Mouse (Mus musculus) forelimb bud, embryonic 11.5 days (tissue): ENCODE data around the gene Clpsl2.
A peak's percentile ranks its signal among the peaks of the same experiment; 100 is the strongest.
"Not testable (repeated sequence)": the region's sequence is repeated elsewhere in the genome, so short reads cannot be mapped to it uniquely, and the experiment has no call there.

Source experiments
- DNase-seq: peaks from one replicate; pipeline ENCODE4 v3.0.0-alpha.2; 2012; ENCODE audit warnings: low read depth, low spot score

Gene Clpsl2

DNA sequence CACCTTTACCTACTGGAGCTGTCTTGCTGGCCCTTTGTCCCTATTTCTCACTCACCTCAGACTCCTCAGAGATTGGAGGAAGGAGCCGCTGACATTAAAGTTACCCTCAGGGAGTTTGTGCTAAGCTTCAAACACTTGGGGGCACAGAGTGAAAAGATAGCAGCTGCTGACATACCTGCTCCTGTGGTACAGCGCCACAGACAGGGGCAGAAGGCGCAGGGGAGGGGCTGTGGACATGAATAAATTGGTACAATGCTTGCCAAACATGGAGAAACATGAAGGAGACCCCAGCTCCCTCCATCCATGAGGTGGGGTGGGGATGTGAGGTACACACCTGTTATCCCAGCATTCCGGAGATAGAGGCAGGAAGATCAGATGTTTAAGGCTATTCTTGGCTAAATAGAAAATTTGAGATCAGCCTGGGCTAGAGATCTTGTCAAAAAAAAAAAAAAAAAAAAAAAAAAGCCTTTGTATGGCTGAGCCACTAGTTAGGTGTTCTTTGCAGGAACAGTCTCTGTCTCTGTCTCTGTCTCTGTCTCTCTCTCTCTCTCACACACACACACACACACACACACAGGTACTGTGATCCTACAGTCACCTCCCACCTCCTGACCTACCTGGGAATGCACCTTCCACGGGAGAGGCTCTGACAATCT lies 28.0 kb upstream of the Clpsl2 start:
- no peak for DNase-seq

DNA sequence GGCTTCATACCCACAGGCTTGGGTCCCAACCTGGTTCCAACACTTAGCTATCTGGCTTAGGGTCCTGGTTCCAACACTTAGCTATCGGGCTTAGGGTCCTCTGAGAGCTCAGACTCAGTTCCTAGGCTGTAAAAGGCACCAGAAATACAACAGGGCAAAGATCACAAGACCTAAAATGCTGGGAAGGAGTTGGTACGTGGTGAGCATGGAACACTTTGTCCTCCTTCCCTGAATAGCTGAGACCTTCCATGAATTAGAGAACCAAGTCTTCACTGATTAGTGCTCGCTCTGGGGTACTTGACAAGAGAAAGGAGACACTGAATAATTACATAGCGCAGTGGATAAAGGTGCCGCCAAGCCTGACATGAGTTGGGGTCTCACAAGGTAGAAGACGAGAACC lies 27.3 kb upstream of the Clpsl2 start:
- DNase-seq, result no peak

GRCm38 (mm10) chr17:28522623-28523354 lies 26.4 kb upstream of the Clpsl2 start:
- DNase-seq, result peak; percentile 80

- DNase-seq, result no peak
Measured at GRCm38 (mm10) chr17:28523355-28524008, 25.7 kb upstream of the Clpsl2 start.

- no peak for DNase-seq
Measured at GRCm38 (mm10) chr17:28524009-28524695, 25.1 kb upstream of the Clpsl2 start.

- DNase-seq, result no peak
Measured at GRCm38 (mm10) chr17:28524831-28525430, 24.3 kb upstream of the Clpsl2 start.

GRCm38 (mm10) chr17:28527184-28528042 lies 21.8 kb upstream of the Clpsl2 start:
- no peak for DNase-seq

- peak; percentile 78 for DNase-seq
Measured at GRCm38 (mm10) chr17:28528043-28528351, 21.2 kb upstream of the Clpsl2 start.

DNA sequence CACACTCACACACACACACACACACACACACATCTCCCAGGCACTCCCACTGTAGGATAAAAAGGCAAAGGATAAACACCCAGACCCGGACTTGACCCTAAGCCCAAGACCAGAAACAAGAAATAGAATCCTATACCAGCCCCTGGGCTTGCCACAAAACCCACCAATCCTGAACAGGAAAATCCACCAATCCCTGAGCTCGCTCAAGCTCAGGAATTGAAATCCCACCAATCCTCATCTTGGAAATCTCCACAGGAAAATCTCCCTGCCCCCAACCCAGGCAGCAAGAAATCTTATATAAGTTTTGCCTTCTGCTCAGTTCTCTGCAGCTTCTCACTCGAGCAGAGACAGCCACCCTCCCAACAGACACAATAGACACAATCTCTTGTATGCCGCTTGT lies 20.1 kb upstream of the Clpsl2 start:
- no peak for DNase-seq

DNA sequence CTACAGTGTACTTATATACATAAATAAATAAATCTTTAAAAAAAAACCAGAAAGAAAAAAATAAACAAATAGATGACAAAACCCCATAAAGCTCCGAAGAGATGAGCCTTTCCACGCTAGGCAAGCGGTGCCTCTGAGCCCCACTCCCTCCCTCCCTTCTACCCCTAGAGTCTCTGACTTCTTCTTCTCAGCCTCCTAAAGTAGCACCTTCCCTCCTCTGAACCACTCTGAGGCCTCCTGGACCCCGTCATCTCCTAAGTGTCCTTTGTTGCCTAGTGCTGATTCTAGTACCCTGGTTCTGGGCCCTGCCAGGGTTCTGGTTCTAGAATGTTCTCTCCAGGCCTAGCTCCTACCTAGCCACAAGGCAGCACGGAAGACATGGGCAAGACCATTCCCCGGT lies 18.7 kb upstream of the Clpsl2 start, which contains the start of gene Armc12:
Gene Armc12 (plus strand): TSS at position 301 of the 400 bp plus-strand sequence.
- DNase-seq, result no peak

DNA sequence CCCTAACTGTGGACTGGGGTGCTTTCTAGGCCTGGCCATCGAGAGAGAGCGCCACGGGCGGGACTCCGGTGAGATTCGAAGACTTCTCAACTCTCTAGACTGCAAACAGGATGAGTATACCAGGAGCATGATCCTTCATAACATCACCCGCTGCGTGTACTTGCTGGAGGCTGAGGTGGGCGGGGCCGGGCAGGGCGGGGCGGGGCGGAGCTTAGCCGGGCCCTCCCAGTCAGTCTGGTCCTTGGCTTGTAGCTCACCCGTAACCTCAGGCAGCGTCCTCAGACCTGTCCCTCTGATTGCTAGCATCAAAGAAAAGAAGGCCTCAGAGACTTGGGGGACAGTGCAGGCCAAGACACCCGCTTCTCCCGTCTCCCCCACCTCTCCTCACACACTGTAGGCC lies 17.3 kb upstream of the Clpsl2 start:
- no peak for DNase-seq

DNA sequence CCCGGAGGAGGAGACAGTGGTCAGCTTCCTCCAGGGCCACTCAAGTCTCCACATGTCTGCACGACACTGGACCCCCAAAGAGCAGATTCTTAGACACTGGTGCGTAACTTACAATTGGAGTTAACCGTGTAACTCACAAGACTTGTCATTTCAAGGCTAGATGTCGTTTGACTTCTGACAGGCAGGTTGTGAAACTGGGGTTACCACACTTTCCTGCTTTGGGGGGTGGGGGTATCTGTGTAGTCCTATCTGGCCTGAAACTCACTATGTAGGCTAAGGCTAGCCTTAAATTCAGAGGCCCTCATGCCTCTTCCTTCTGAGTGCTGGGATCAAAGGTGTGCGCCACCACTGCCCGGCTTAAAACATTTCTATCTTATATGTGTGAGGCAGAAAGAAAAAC lies 16.7 kb upstream of the Clpsl2 start:
- DNase-seq, result no peak

DNA sequence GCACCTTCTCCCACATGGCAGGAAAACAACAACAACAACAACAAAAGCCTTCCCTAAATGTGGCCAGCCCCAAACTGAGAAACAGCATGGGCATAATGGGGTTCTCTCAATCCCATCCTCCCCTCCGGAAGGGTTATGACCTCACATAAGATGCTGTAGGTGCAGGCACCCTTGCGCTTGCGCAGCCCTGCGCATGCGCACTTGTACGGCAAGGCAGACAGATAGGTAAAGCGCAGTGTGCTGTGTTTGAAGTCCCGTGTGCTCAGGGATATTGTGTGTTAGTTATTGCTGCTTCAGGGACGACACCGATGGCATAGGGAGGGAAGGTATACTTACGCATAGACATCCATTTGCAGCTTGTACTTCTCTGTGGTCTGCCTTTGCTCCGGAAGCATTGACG lies 15.9 kb upstream of the Clpsl2 start:
- no peak for DNase-seq

DNA sequence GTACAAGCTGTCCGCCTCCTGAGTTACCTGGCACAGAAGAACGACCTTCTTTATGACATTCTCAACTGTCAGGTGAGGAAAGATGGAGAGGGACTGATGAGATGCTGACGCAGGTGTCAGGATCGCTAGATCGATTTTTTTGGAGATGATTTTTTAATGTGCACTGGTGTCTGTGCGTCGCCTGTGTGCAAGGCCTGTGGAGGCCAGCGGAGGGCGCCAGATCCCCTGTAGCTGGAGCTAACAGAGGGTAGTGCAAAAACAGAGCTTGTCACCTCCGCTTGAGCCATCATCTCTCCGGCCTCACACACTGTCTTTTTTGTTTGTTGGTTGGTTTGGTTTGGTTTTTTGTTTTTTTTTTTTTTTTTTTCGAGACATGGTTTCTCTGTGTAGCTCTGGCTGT lies 11.3 kb upstream of the Clpsl2 start:
- no peak for DNase-seq

GRCm38 (mm10) chr17:28546925-28547324 lies 2.3 kb upstream of the Clpsl2 start:
- DNase-seq, result no peak

- no peak for DNase-seq
Measured at GRCm38 (mm10) chr17:28548550-28548949, 661 bp upstream of the Clpsl2 start.

DNA sequence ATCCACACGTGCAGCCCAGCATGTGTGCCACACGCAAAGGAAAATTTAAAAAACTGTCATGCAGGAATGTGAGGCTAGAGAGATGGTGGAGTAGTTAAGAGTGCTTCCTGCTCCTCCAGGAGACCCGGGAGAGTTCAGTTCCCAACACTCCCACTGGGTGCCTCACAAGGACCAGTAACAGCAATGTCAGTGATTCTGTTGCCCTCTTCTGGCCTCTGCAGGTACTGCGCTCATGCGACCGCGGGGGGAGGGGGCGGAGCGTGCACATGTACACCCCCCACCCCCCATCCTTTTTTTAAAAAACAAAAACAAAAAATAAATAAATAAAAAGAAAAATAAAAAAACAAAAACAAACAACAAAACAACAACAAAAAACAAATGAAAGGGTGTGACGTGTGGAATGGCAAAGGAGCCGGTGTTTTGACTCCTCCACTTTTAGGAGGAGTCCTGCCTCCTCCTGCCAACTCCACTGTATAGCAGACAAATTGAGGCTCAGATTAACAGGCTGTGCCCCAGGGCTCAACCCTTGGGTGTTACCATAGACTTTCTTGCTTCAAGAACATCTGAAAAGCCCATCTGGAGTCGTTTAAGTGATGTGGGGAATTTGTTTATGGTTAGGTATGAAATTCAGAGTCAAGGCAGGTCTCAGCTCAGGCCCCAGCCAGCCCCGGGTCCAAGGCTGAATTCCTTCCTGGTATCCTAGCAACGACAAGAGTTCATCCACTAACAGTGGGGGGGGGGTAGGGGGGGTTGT lies 4.0 kb downstream of the Clpsl2 start:
- DNase-seq, result peak; percentile 85

DNA sequence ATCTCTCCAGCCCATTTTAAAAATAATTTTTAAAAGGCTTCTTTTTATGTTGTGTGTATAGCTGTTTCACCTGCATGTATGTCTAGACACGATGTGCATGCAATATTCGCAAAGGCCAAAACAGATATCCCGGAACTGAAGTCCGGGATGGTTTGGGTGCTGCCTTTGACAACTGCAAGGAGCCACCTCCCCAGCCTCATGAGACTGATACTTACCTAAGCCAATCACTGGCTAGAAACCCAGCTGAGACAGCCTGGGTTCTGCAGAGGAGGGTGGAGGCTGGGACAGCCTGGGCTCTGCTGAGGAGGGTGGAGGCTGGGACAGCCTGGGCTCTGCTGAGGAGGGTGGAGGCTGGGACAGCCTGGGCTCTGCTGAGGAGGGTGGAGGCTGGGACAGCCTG lies 4.8 kb downstream of the Clpsl2 start:
- not testable (repeated sequence) for DNase-seq

- no peak for DNase-seq
Measured at GRCm38 (mm10) chr17:28556635-28557396, 7.6 kb downstream of the Clpsl2 start.

DNA sequence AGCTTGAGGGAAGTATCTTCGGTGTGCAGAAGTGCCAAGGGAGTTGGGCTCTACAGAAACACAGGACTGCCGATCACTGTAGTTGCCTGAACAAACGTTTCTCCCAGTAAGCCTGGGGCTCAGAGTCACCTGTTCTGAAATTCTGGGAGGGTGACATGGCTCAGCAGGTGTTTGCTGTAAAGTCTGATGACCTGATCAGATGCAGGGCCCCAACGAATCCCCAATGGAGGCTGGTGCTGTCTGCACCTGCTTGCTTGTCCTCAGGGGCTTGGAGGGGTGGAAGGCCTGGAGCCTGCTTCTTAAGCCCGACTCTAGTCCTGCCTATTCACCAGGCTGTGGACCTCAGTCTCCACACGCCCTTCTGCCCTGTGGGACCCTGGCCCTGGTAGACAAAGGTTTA lies 8.6 kb downstream of the Clpsl2 start:
- DNase-seq, result no peak
